Mouse (Mus musculus) midbrain, embryonic 12.5 days (tissue): ENCODE data around the gene Snai1. TPM values are rescaled to one million over a fixed set of nuclear protein-coding genes. Genes with fewer than 3 reads are reported as not detected.

Source experiments
- ATAC-seq: fragments of 200-750 bp; cut with Nextera tagmentation; 2 replicates; pipeline ENCODE4 v1.8.0; 2017; ENCODE audit warnings: low read depth, moderate TSS enrichment, moderate library complexity; ENCODE audit not compliant: low FRiP score
- H3K27ac ChIP-seq: fragments of 300-500 bp; sonication (generic); replicated peaks from 2 replicates; pipeline ENCODE4 v1.5.1; 2016; ENCODE audit warnings: mild to moderate bottlenecking
- H3K27me3 ChIP-seq: fragments of 300-500 bp; sonication (generic); 2 replicates; pipeline ENCODE4 v1.6.1; 2016; ENCODE audit warnings: mild to moderate bottlenecking
- H3K36me3 ChIP-seq: fragments of 300-500 bp; sonication (generic); 2 replicates; pipeline ENCODE4 v1.6.1; 2016
- H3K4me1 ChIP-seq: fragments of 300-500 bp; sonication (generic); 2 replicates; pipeline ENCODE4 v1.6.1; 2016
- H3K4me2 ChIP-seq: fragments of 300-500 bp; sonication (generic); replicated peaks from 2 replicates; pipeline ENCODE4 v1.6.1; 2016; ENCODE audit warnings: mild to moderate bottlenecking, moderate library complexity
- H3K4me3 ChIP-seq: fragments of 300-500 bp; sonication (generic); 2 replicates; pipeline ENCODE4 v1.5.1; 2016; ENCODE audit warnings: mild to moderate bottlenecking
- H3K9ac ChIP-seq: fragments of 300-500 bp; sonication (generic); replicated peaks from 2 replicates; pipeline ENCODE4 v1.6.1; 2016; ENCODE audit warnings: mild to moderate bottlenecking, moderate library complexity
- H3K9me3 ChIP-seq: fragments of 300-500 bp; sonication (generic); 2 replicates; pipeline ENCODE4 v1.6.1; 2016; ENCODE audit warnings: mild to moderate bottlenecking
- WGBS: fragments of 180-500 bp; shearing (Covaris S2); methylation state at CpG from one replicate; pipeline ENCODE4 v1.1.7; 2016; 5-methylcytosine and 5-hydroxymethylcytosine counted together
- polyA plus RNA-seq: library from polyadenylated mRNA; unstranded; fragments of >200 nt; fragmentation: Nextera tagmentation; extraction: Ambion mirVana; gene quantifications from 2 replicates; pipeline ENCODE4 v1.2.1, GENCODE M21; 2016

Snai1 gene
- 15.3 and 24.6 TPM in 2 replicates for polyA plus RNA-seq

GRCm38 (mm10) chr2:167537476-167538297 lies at the start of gene Snai1:
Snai1 (plus strand) TSS chr2:167538195.
- Histone ChIP-seq H3K4me1 (peaks cover 41% of the 10 kb centered on the region), H3K36me3 (no peaks in the 10 kb centered on the region), H3K9ac (peak within 1 kb of the TSS; percentile 32), H3K4me2 (peak within 1 kb of the TSS; percentile 85), H3K9me3 (no peaks in the 10 kb centered on the region), H3K4me3 (peak within 1 kb of the TSS; percentile 47), H3K27ac (no peak within 1 kb of the TSS), H3K27me3 (peaks cover 85% of the 10 kb centered on the region)
- ATAC-seq = peak; percentile 92
- WGBS = 2% methylated on average over 58 of the region's 58 CpGs

DNA sequence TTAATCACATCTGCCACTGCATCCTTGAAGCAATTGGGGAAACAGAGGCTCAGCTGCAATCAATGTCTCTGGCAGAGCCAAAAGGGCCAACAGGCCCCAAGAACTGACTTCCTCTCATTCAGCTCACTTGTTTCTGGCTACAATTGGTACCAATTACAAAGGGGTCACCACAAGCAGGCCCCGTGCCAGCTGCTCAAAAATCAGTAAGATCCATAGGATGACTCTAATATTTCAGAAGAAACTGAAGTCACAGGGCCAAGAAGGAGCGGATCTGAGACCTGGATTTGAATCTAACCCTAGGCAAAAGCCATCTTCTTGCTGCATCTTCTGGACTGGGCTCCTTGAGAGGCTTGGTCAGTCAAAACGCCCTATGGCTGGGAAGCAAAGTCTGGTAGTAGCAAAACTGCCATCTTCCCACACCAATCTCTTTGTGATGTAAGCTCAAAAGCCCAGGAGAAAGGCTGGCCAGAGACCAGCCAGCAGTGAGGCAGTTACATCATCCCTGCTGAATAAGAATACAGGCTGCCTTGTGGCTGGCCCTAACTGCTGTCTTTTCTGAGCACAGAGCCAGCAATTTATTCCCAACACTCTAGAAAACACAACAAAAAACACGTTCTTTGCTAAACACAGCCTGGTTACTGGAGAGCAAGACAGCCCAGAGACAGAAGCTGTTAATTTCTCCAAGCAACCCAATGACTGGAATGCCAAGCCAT lies 47.0 kb upstream of the Snai1 start:
- no peaks in the 10 kb centered on the region for H3K27me3 ChIP-seq
- no peaks in the 10 kb centered on the region for H3K9me3 ChIP-seq
- 0 out of 2 replicates have a peak, but pooled peaks cover 12% of the 10 kb centered on the region for H3K36me3 ChIP-seq
- 74% methylated on average over 4 of the region's 4 CpGs for WGBS
- peak overlapping the region; percentile 88; the same call in 1 of the 2 replicates for H3K4me3 ChIP-seq
- ATAC-seq = no peak
- no peak overlapping the region for H3K27ac ChIP-seq
- H3K9ac ChIP-seq = peak overlapping the region; percentile 94
- H3K4me2 ChIP-seq = peak overlapping the region; percentile 99
- peaks cover 22% of the 10 kb centered on the region for H3K4me1 ChIP-seq

- ATAC-seq = peak; percentile 35
- WGBS = 4% methylated on average over 52 of the region's 52 CpGs
Observed at GRCm38 (mm10) chr2:167491757-167492708, 46.0 kb upstream of the Snai1 start, which contains the start of gene Rnf114. Rnf114 (plus strand) TSS chr2:167492645.

DNA sequence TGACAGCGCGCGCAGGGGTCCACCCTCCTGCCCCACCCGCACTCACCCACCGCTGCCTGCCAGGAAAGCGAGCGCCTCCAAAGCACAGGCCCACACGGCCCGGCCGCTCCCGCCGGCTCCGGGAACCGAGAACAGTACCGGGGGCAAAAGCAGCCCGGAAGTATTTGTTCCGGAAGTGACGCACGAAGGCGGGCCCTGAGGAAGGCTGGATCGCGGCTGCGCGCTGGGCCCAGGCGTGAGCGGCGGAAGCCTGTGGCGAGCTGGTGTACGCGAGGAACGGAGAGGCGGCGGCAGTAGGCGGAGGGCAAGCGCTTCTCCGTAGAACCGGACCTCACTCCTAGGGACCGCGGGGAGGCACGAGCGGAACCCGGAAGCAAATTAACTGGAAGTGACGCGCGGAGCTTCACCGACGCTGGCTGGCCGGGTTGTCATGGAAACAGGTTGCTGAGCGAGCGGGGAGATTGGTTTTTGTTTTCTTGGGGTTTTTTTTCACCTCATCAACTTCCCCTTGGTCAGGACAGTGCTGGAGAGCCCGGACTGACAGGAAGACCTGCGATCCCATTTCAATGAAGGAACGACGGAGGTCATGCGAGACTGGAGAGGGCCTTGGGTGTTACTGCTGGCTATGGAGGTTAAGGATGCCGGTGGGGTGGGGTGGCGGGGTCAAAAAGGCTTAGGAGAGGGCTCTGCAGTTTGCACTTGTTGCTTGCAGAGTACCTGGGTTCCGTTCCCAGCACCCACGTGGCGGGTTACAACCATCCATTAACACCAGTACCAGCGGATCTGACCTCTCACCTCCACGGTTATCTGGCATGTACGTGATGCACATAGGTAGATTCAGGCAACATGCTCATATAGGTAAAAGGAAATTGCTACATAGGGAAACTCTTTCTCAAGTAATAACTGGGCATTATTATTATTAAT lies 45.0 kb upstream of the Snai1 start, which contains the start of gene Spata2:
TSS of gene Spata2 (minus strand) at position 175 of the 924 bp plus-strand sequence.
- Histone ChIP-seq H3K4me1 (peaks cover 22% of the 10 kb centered on the region), H3K27ac (peak within 1 kb of the TSS; percentile 99), H3K4me2 (peak within 1 kb of the TSS; percentile 99), H3K9me3 (no peaks in the 10 kb centered on the region), H3K36me3 (0 out of 2 replicates have a peak, but pooled peaks cover 7% of the 10 kb centered on the region), H3K4me3 (peak within 1 kb of the TSS; percentile 88), H3K27me3 (no peaks in the 10 kb centered on the region), H3K9ac (peak within 1 kb of the TSS; percentile 94)
- peak; percentile 81 for ATAC-seq
- 1% methylated on average over 63 of the region's 63 CpGs for WGBS

More at GRCm38 (mm10) chr2:167491757-167492708, 46.0 kb upstream of the Snai1 start, which contains the start of gene Rnf114:
- no peaks in the 10 kb centered on the region for H3K27me3 ChIP-seq
- H3K9ac ChIP-seq = peak within 1 kb of the TSS; percentile 94
- H3K9me3 ChIP-seq = no peaks in the 10 kb centered on the region
- peaks cover 22% of the 10 kb centered on the region for H3K4me1 ChIP-seq
- peak within 1 kb of the TSS; percentile 99 for H3K4me2 ChIP-seq
- H3K36me3 ChIP-seq = 0 out of 2 replicates have a peak, but pooled peaks cover 12% of the 10 kb centered on the region
- H3K27ac ChIP-seq = peak within 1 kb of the TSS; percentile 99
- H3K4me3 ChIP-seq = peak within 1 kb of the TSS; percentile 88

DNA sequence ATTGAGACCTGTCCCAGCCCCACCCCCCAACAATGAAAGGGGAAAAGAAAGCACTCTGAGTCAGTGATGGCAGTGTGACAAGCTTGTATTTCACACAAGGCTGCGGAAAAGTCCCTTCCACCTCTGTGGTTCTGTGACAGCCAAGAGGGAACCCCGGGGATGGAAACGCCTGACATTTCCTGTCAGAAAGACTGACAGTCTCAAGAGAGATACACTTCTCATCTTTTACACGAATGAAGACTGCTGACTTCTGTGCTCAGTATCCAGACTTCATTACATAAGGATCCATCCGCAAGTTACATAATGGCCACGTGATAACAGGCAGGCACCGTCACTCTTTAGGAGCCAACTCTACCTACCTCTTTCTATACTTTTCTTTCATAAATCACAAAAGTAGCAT lies 41.6 kb upstream of the Snai1 start:
- 87% methylated on average over 7 of the region's 7 CpGs for WGBS
- Histone ChIP-seq H3K27ac (no peak overlapping the region), H3K9me3 (no peaks in the 10 kb centered on the region), H3K4me3 (no peak overlapping the region), H3K9ac (no peak overlapping the region), H3K4me1 (peaks cover 13% of the 10 kb centered on the region), H3K27me3 (no peaks in the 10 kb centered on the region), H3K4me2 (no peak overlapping the region), H3K36me3 (0 out of 2 replicates have a peak, but pooled peaks cover 4% of the 10 kb centered on the region)
- ATAC-seq = no peak

- H3K4me2 ChIP-seq = no peak overlapping the region
- H3K27ac ChIP-seq = no peak overlapping the region
- 0 out of 2 replicates have a peak, but pooled peaks cover 6% of the 10 kb centered on the region for H3K4me1 ChIP-seq
- H3K4me3 ChIP-seq = no peak overlapping the region
- H3K27me3 ChIP-seq = no peaks in the 10 kb centered on the region
- H3K9me3 ChIP-seq = no peaks in the 10 kb centered on the region
- H3K36me3 ChIP-seq = 0 out of 2 replicates have a peak, but pooled peaks cover 4% of the 10 kb centered on the region
- H3K9ac ChIP-seq = no peak overlapping the region
- 75% methylated on average over 5 of the region's 5 CpGs for WGBS
- no peak for ATAC-seq
Observed at GRCm38 (mm10) chr2:167497272-167497671, 40.7 kb upstream of the Snai1 start.

- Histone ChIP-seq H3K9ac (peak overlapping the region; percentile 95), H3K9me3 (no peaks in the 10 kb centered on the region), H3K27me3 (no peaks in the 10 kb centered on the region), H3K36me3 (peaks cover 15% of the 10 kb centered on the region), H3K4me2 (peak overlapping the region; percentile 92), H3K4me3 (peak overlapping the region; percentile 95), H3K27ac (0 out of 2 replicates have a peak overlapping the region, but pooled peaks have one; percentile 80), H3K4me1 (peaks cover 28% of the 10 kb centered on the region)
- WGBS = 54% methylated on average over 13 of the region's 13 CpGs
- no peak for ATAC-seq
Observed at GRCm38 (mm10) chr2:167502554-167503252, 35.3 kb upstream of the Snai1 start.

- H3K4me1 ChIP-seq = peaks cover 28% of the 10 kb centered on the region
- under 1% methylated on average over 81 of the region's 85 CpGs for WGBS
- H3K4me3 ChIP-seq = peak overlapping the region; percentile 95
- no peaks in the 10 kb centered on the region for H3K9me3 ChIP-seq
- H3K9ac ChIP-seq = peak overlapping the region; percentile 95
- peak overlapping the region; percentile 80 for H3K27ac ChIP-seq
- H3K4me2 ChIP-seq = peak overlapping the region; percentile 92
- no peaks in the 10 kb centered on the region for H3K27me3 ChIP-seq
- peak; percentile 88 for ATAC-seq
- H3K36me3 ChIP-seq = peaks cover 21% of the 10 kb centered on the region
Observed at GRCm38 (mm10) chr2:167503253-167503895, 34.6 kb upstream of the Snai1 start.

GRCm38 (mm10) chr2:167503896-167504349 lies 34.1 kb upstream of the Snai1 start:
- ATAC-seq = peak; percentile 21
- Histone ChIP-seq H3K27ac (peak overlapping the region; percentile 80), H3K9me3 (no peaks in the 10 kb centered on the region), H3K4me3 (peak overlapping the region; percentile 95), H3K9ac (peak overlapping the region; percentile 95), H3K4me2 (peak overlapping the region; percentile 92), H3K4me1 (peaks cover 28% of the 10 kb centered on the region), H3K27me3 (no peaks in the 10 kb centered on the region), H3K36me3 (peaks cover 27% of the 10 kb centered on the region)
- WGBS = under 1% methylated on average over 32 of the region's 32 CpGs
